Mouse (Mus musculus): ENCODE data around the gene Mical3. TPM values are rescaled to one million over a fixed set of nuclear protein-coding genes. Genes with fewer than 3 reads are reported as not detected.

Mical3 gene
- total RNA-seq, 2 experiments from 2014 or later, result 43.0 to 75.5 TPM

DNA sequence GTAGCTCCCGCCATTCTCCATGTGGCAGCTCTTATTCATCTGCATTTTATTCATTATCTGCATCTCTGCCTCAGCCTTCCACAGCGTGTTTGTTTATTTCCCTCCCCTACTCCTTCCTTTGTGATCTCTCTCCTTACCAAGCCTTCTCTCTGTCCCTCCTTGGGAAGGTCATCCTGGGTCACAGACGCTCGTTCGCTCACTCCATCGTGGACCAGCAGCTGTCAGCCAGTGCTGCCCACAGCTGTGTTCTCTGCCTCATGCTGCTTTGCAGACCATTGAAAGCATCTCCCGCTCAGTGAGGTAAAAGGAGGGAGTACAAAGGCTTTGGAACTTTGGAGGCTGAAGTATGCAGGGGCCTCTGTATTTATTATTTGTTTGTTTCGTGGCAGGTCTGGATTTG is 15.1 kb upstream of the Mical3 start:
- no peak for DNase-seq

DNA sequence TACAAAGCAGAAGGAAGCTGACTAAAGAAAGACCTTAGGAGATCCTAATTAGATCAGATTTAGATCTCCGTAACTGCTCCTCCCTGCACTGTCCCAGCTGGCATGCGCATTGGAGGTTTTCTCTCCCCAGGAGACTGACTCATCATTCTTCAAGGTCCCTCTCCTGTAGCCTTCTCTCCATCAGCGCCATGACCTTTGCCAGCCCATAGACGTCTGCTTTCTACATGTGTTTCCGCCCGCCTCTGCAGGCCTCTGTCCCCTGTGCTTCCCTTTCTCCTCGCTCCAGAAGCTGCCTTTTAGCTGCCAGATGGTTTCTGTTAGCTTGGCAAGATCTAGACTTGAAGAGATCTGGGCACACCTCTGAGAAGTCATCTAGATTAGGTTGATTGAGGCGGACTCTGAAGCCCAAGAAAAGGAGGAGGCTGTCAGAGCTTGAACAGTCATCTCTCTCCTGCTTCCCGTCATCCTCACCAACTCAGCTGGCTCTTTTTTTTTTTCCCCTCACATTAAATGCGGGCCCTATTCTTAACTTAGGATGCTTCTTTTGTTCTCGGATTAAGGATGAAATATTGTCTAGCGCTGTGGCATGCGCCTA is 14.3 kb upstream of the Mical3 start:
- peak; percentile 76 for DNase-seq

DNA sequence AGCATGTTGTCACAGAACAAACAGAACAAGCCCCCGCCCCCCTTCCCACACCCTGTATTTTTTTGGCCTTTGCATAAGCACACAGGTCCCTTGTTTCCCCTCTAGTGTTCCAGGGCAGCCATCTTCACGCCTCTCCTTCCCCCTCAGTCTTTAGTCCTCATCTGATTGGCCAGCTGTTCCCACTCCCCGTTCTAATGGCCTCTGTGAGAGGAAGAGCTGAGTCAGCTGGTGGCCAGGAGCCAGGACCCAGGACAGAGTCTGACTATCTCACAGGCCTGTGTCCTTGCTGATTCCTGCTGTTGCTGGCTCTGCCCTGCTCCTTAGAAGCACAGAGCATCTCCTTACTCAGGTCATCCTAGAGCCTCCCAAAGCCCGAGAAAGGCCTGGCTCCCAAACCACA is 13.3 kb upstream of the Mical3 start:
- DNase-seq, result peak; percentile 88

DNA sequence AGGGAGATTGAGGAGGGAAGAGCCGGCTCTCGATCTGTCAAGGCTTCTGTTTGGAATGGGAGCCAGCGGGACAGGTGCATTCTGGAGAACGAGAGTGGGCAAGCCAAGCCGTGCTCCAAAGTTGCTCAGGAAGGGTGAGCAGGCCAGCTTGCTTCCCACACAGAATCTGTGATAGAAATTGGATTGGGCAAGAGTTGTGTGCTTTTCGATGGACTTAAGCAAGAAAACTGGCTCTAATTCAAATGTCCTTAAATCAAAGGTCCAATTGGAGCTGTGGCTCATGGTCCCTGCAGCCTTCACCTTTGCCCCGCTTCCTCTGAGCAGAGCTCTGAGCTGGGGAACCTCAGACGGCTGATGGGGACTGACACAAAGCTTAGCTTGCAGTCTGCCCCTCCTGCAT is 12.6 kb upstream of the Mical3 start:
- peak; percentile 82 for DNase-seq

DNA sequence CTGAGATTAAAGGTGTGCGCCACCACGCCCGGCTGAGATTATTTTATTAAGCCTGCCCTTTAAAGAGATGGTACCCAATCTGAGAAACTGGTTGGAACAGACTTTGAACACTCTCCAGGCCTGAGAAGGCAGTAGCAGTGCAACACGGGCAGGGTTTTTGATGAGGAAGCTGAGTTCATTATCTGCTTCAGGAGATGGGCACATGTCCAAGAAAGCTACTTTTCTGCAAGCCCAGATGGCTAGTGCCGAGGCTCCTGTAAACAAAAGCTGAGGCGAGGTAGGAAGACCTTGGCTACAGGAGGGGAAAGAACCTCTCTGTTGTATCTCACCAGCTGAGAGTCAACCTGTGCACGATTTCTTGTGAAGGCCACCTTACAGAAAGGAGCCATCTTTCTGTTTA is 11.5 kb upstream of the Mical3 start:
- no peak for DNase-seq

DNA sequence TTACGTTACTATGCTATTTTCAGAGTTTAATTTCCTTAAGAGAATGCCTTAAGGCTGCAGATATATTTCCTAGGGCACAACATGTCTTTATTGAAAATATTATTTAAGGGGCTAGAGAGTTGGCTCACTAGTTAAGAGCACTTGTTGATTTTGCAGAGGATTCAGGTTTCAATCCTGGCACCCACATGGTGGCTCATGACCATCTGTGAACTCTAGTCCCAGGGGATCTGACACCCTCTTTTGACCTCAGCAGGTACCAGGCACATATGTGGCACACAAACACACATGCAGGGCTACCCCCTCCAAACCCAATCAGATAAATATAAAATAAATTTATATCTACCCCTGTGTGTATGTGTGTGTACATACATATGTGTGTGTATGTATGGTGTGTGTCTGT is 8.5 kb upstream of the Mical3 start:
- DNase-seq, result no peak

DNA sequence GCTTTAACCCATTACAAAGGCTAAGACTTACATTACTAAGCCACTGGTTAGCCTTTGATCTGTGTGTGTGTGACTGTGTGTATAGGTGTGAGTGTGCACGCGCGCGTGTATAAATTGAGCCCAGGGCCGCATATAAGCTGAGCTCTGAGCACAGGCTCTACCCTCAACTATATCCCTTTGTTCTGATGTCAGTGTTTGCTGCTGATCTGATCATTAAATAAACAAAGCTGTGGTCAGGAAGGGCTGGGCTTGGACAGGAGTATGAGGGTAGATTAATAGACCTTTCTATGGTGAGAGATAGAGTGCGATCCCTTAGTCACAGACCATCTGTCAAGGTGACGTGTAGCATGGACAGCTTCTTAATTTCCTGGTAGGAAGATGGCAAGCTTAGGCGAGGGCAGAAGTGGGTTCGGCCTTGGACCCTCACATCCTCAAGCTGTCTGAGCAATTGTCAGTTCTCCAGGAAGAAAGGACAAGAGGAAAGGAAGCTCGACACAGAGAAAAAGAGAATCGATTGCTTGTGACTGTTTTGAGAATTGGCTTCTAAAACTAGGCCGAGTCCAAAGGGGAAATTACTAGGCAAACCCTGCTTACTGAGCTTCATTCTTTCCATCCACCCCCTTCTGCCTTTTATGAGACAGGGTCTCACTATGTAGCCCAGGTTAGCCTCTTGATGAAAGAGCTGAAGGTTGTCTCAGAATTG is 7.7 kb upstream of the Mical3 start:
- no peak for DNase-seq

DNA sequence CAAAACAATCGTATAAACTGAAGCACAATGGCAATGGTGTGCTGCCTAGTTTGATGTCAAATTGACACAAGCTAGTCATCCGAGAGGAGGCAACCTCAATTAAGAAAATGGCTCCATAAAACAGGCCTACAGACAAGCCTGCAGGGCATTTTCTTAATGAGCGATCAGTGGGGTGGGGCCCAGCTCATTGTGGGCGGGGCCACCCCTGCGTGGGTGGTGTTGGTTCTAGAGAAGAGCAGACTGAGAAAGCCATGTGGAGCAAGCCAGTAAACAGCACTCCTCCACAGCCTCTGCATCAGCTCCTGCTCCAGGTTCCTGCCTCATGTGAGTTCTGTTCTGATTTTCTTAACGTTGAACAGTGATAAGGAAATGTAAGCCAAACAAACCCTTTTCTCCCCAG is 6.4 kb upstream of the Mical3 start:
- DNase-seq, result no peak

DNA sequence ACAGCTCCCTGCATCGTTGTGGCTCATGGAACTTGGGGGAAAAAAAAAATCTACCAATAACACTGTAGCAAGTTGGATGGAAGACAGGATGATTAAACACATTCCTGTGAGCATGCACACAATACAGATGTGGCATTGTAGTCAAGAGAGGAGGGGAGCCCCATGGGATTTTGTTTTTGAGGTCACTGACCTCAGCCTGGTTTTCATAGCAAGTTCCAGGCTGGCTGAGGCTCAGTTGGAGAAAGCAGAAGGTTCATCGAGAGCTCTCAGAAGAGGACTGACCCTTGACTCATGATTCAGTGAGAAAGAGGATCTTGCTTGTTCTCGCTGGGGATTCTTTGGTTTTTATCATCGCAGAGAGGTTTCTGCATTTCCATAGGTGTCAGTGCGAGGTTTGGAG is 4.1 kb upstream of the Mical3 start:
- DNase-seq, result no peak

DNA sequence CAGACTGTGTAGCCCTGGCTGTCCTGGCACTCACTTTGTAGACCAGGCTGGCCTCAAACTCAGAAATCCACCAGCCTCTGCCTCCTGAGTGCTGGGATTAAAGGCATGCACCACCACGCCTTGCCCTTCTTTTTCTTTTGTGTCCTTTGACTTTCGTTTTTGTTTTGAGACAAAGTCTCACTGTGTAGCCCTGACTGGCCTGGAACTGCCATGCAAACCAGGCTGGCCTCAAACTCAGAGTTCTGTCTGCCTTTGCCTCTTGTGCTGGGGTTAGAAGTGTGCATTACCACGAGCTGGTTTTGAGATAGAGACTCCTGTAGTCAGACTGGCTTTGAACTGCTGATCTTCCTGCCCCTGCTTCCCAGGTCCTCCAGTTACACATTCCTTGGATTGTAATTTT is 3.5 kb upstream of the Mical3 start:
- no peak for DNase-seq

DNA sequence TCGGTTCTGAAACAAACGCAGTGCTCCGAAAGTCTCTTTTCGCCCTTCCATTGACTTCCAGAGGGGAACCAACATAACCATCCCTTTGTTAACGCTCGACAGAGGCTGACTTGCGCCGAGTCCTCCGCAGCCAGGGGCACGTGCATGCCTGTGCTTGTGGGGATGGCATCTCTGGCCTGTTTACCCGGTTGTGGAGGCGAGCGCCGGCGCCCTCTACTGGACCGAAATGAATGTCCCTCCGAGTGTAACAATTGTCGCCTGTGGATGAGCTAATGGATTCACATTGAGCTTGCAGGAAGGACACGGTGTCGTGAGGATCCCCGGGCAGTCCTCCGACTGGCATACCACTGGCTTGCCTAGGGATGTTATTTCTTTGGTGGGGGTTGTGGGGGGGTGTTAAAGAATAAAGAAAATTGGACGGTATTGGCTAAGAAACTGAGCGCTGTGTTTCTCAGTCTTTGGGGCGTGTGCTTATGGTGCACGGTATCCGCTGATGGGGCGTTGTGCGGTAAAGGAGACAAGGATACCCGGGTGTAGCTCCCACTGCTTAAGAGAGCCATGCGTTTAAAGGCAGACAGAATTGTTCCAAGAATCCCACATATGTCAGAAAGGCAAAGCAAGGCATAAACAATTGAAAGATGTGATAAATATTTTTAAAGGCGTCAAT is 627 bp downstream of the Mical3 start:
- peak; percentile 91 for DNase-seq

DNA sequence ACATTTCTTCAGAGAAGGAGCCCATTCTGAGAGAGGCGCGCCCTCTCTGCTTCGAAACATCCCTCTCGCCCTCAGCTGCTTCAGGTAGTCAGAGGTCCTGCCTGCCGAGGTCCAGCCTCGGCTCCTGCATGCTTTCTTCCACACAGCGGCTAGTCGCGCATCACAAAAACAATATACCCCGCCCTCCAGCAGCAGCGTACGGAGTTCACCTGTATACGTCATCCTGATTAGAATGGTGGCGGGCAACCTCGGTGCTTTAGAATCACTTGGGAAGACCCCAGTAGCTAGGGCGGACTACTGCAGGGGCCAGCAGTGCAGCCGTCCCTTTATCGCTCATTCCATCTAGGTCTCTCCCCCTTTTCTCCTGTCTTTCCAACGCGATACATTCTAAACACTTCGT is 1.3 kb downstream of the Mical3 start:
- no peak for DNase-seq

DNA sequence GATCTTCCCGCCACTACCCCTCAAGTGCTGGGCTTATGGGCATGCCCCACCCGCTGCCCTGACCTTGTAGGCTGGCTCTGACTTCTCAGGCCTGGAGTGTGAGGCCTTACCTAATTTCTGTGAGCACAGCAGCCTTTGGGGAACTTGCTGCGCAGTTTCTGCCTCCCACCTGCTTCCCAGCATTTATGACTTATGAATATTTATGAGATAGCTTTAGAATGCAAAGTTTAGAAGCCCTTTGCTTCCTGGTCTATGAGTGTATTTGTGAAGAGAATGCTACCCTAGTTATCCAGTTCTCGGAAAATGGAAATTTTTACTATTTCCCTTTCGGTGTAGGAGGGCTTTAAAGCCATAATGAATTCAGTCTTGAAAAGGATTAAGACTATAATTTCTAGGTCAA is 2.1 kb downstream of the Mical3 start:
- DNase-seq, result no peak

DNA sequence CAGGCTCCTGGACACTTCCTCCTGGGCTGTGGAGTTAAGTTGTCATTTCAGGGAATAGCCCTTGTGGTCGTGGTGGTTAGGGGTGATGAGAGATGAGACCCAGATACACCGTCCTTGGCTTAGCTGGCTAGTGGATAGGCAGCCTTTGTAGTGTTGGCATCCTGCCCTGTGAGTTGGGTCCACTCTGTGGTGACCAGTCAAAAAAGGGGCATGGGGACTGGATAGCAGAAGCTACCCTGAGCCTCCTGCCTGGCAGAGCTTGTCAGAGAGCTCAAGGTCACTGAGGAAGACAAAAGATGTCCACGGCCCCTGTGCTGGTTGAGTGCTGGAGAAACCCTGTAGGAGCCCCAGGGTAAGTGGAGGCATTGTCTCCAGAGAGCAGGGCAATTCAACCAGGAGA is 3.1 kb downstream of the Mical3 start:
- no peak for DNase-seq

DNA sequence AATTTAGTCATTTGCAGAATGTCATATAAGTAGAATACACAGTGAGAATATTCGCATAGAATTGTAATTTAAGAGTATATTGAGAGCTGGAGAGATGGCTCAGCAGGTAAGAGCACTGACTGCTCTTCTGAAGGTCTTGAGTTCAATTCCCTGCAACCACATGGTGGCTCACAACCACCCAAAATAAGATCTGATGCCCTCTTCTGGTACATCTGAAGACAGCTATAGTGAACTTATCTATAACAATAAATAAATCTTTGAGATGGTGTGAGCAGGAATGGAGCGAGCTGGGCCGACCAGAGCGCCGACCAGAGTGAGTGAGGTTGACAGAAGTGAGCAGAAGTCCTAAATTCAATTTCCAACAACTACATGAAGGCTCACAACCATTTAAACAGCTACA is 4.6 kb downstream of the Mical3 start:
- no peak for DNase-seq

DNA sequence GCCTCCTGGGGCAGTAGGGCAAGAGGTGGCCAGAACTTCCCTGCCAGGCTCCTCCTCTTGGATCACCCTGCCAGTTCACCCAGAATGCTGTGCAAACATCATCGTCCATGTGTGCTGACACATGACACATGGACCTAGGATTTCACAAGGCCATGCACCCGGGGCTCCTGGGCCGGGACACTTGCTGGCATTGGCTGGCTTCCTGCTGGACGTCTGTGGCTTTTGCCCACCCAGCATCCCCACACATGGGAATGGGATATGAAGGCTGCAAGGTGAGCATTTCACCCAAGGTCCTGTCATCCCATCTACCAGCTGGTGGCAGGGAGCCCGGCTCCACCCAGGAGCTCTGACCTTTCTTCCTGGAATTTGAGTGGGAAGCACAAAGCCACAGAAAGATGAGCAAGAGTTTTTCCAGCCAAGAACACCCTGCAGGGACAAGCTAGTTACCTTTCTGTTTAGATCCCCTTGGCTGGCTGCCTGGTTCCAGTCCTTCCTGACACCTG is 8.0 kb downstream of the Mical3 start:
- peak; percentile 83 for DNase-seq

DNA sequence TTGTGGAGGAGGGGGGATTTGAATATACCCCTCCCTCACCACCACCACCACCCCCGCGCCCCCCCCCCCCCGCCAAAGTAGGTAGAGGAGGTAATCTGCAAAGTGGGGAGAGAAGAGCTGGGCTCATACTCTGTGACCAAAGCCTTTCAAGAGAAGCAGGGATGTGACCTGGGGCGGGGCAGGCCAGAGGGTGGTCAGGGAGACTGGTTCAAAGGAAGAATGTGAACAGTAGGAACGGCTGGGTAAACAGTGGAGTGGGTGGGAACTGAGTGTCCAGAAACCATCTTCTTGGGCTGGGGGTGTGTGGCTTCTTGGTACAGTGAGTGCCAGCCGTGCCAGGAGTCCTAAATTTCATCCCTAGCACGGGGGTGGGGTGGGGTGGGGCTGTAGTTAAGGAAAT is 10.0 kb downstream of the Mical3 start:
- no peak for DNase-seq

DNA sequence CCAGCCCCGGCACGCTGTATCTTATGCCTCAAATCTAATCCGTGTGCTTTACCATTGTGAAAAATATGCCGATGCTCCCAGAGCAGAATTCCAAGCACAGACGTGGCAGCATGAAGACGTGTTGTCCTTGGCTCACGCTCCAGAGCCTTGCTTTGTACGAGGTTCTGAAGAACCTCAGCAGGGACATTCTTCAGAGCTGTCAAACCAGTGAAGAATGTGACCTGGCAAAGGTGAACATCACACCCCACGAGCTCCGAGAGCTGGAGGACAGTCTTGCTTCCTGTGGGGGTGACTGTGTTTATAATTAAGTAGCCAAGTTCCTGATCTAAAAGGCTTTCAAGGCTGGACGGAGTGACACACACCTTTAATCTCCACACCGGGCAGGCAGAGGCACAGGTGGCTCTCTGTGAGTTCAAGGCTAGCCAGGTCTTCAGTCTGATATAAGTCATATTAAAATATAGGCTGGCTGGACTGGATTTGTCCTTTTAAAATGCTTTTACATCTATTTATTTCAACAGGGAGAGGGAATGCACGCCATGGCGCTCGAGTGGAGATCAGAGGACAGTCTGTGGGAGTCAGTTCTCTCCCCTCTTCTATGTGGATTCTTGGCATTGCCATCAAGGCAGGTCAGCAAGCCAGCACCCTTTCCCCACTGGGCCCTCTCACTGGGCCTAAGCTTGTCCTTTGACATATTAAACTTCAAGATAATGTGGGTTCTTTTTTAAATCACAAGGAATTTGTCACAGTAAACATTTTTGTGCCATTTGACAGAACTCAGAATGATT is 12.6 kb downstream of the Mical3 start:
- DNase-seq, result peak; percentile 71

DNA sequence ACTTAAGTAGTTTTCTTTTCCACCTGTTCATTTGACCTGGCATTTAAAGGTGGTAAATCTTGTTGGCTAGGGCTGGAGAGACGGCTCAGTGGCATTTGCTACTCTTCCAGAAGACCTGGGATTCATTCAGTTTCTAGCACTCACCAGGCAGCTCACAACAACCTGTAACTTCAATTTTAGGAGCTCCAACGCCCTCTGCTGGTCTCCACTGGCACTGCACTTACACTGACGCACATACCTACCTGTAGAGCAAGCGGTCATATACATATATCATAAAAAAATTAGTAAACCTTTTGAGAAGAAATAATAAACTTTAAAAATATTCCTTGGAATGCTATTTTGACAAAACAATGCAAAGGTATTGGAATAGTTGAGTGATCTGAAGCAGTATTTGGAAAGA is 13.7 kb downstream of the Mical3 start:
- DNase-seq, result no peak

DNA sequence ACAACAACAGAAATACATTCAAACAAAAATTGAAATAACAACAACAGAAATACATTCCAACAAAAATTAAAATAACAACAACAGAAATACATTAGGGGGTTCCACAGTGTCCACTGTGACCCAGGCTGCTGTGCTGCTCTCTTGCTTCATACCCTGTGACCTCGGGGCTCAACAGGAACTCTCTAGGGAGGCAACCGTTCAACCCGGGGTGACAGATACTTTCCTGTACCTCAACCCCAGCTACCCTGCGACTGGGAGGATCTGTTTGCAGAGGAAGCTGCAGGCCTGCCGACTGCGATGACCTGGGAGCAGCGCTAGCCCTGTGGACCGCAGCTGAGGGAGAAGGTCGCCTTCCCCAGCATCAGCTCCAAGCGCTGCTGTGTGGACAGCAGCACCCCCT is 14.4 kb downstream of the Mical3 start:
- no peak for DNase-seq

DNA sequence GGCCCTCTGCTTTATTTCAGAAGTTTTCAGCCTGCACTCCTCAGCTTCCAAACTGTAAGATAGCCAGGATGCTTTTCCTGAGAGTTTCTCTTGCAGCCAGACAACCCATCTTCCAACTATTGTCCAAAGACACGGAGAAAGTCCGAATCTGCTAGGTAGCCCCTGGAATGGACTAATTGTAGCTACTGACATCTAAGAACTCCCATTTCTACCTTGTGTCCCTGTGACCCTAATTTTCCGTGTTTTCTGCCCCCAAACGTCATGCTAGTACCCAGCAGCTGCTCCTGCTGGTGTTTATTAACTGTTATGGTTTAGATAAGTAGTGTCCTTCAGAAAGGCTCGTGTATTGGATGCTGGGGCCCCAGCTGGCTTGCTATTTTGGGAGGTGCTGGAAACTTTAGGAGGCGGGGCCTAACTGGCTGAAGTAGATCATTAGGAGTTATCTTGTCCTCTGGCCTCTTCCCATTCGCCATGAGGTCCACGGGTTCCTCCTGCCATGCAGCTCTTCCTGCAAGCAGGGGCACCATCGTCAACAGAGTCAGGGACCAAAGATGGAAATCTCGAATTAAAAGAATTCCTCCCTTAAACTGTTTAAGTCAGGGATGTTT is 19.2 kb downstream of the Mical3 start:
- no peak for DNase-seq

DNA sequence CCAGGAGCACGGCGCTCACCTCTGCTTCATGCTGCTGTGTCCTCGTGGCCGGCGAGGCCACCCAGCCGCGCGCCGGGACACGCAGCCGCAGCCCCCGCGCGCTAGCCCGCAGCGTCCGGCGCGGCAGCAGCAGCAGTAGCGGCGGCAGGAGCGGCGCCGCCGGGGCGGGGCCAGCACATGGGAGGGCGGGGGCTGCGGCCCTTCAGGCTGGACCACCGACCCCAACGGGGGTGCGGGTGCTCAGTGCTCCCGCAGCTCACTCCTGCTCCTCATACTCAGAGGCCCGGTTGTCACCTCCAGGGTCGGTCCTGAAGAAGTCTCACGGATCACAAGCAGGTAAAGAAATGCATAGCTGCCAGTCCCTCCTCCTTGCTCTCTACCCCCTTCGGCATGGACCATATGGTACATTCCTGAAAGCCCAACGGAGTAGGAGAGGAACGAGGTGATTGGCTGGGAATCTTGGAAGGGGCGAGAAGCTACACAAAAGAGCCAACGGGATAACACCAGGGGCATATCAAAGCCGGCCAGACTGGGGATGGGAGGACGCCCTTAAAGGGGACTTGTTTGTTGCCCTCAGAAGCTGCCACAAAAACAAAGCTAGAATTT is 20.7 kb downstream of the Mical3 start:
- DNase-seq, result peak; percentile 91

Measured in adrenal gland, postnatal 10 days (tissue).